Mouse (Mus musculus) c-Kit-positive CD71-negative TER-119-negative erythroid progenitor cells, embryonic 14.5 days (primary cell): ENCODE data around the gene Slc13a1.

Experiments used
- DNase-seq: peaks from one replicate; pipeline ENCODE4 v3.0.0-alpha.2; 2013; ENCODE audit warnings: low read depth

Gene Slc13a1

GRCm38 (mm10) chr6:24076089-24076488 lies 91.8 kb downstream of the Slc13a1 start:
- DNase-seq: no peak

DNA sequence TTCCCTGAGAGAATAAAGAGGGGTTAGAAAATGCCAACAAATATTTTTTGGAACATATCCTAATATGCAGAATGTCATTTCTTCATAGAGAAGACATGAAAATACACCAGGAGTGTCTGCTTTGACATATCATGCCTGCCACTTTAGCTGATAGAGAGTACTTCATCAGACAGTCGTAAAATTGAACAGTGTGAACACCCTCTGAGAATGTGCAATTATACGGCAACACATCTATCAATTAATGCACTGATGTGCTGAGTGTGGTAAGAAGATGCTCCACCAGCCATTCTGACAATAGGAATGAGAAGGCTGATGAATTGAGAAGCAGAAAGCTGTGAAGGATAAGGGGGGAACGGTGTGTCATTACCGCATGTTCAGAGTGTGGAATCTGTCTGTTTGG lies 95.1 kb downstream of the Slc13a1 start:
- DNase-seq: no peak

DNA sequence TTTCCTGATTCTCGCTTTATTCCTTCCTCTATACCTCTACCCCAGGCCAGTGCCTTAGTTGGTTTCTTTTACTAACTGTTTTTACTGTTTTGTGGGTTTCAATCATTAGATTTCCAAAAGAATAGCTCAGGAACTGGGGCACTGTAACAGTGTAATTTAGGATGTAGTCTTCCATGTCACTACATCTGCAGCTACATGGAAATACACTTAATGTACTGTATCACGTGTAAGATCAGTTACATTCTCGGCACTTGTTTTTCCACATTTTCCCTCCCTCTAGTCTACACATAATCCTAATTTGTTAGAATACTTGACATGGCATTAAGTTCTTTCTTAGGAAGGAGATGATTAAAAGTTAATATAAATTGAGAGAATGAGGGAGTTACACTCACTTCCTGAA lies 108.1 kb downstream of the Slc13a1 start:
- no peak for DNase-seq

DNA sequence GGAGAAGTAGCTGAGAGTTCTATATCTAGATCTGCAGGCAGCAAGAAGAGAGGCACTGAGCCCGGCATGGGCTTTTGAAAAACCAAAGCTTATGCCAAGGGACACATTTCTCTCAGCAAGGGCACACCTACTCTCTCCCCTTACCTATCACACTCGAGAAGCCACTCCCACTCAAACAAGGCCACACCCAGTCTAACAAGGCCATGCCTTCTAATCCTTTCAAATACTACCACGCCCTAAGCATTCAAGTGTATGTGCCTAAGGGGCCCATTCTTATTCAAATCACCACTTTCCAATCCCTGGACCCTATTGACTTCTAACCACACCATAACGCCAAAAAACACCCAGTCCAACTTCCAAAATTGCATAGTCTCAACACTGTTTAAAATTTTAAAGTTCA lies 112.8 kb downstream of the Slc13a1 start:
- DNase-seq: no peak

- DNase-seq: no peak
Observed at GRCm38 (mm10) chr6:24054086-24054710, 113.7 kb downstream of the Slc13a1 start.

DNA sequence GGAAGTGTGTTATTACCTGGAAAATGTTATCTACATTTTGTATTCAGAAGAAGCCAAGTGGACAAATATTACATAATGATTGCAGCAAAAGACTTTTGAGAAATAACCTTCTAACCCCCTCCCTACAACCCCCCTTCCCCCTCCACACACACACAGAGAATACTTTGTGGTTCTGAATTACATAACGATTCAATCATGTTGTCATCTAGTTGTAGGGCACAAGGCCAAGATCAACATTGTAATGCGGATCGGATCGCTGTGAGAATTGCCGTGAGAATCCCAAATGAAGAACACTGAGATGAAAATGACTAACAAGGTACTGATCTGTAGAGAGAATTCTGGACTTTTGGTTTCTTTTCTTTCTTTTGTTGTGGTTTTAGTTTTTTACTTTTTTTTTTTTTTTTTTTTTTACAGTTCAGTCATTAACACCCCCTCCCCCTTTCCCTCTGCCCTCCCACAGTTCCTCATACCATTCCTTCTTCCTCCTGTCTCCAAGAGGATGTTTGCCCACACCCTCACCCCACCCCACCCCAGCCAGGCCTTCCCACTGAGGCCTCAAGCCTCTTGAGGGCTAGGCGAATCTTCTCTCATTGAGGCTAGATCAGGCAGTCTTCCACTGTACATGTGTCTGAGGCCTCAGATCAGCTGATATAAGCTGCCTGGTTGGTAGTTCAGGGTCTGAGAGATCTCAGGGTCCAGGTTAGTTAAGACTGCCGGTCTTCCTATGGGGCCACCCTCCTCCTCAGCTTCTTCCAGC lies 120.7 kb downstream of the Slc13a1 start:
- no peak for DNase-seq

- DNase-seq: no peak
Observed at GRCm38 (mm10) chr6:24043496-24043895, 124.4 kb downstream of the Slc13a1 start.
